Mouse (Mus musculus) bone marrow, adult 2 months (tissue): ENCODE measurements around the gene Glp2r. TPM values are rescaled to one million over a fixed set of nuclear protein-coding genes. Genes with fewer than 3 reads are reported as not detected.

Experiments used
- H3K27ac ChIP-seq: fragments of 200-500 bp; 2 replicates; pipeline ENCODE4 v1.5.1; 2012; ENCODE audit warnings: low read depth, mild to moderate bottlenecking, control low read depth, inconsistent platforms, low read length; ENCODE audit not compliant: control insufficient read depth, poor library complexity, insufficient read depth
- H3K4me1 ChIP-seq: fragments of 200-500 bp; 2 replicates; pipeline ENCODE4 v1.6.1; 2011; ENCODE audit warnings: low read length; ENCODE audit not compliant: control insufficient read depth, insufficient read depth
- H3K4me3 ChIP-seq: fragments of 200-500 bp; replicated peaks from 2 replicates; pipeline ENCODE3; 2011; ENCODE audit warnings: mild to moderate bottlenecking, low read depth, low read length, control low read depth; ENCODE audit not compliant: control insufficient read depth
- CTCF ChIP-seq: fragments of 200-500 bp; IDR thresholded peaks from 2 replicates; pipeline ENCODE4 v1.5.1; 2011; ENCODE audit warnings: low read length, control low read depth; ENCODE audit not compliant: control insufficient read depth, insufficient read depth
- POLR2A ChIP-seq: fragments of 200-500 bp; IDR thresholded peaks from 2 replicates; pipeline ENCODE4 v1.6.1; 2011; ENCODE audit warnings: low read depth, mild to moderate bottlenecking, control low read depth, low read length, borderline replicate concordance; ENCODE audit not compliant: control insufficient read depth
- WGBS: fragments of 180-500 bp; shearing (Covaris S2); methylation state at CpG from one replicate; pipeline ENCODE4 v1.1.7; 2018; 5-methylcytosine and 5-hydroxymethylcytosine counted together
- polyA plus RNA-seq: library from polyadenylated mRNA; stranded (reverse); fragments of >200 nt; gene quantifications from 2 replicates; pipeline ENCODE4 v1.2.4, GENCODE M21; 2011; ENCODE audit warnings: low replicate concordance; ENCODE audit not compliant: missing spikeins, insufficient read depth, insufficient read length

Glp2r gene
- polyA plus RNA-seq, 1 experiment = not detected

DNA sequence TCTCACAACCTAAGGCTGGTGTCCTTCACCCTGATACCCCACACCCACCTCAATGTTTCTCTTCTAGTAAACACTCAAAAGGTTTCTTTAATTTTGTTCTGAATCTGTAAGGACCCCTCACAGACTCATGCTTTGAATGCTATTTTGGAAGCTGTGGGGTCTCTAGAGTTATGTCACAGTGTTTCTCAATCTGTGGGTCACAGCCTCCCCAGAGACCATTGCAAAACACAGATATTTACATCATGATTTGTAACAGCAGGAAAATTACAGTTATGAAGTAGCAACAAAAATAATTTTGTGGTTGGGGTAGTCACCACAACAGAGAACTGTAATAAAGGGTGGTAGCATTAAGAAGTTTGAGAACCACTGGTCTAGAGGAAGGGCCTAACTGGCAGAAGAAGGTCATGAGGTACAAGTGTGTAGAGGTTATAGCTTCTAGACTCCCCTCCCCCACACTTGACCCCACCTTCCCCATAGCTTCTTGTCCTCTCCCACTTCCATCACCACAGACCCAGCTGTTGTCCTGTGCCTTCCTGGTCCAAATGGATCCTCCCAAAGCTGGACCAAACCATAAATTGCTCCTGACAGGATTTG lies 29.3 kb upstream of the Glp2r start:
- H3K27ac ChIP-seq = no peak overlapping the region
- no peaks in the 10 kb centered on the region; the same call in 1 of the 2 replicates for H3K4me1 ChIP-seq
- no peak overlapping the region for H3K4me3 ChIP-seq
- no peak for TF ChIP-seq CTCF
- TF ChIP-seq POLR2A = no peak

DNA sequence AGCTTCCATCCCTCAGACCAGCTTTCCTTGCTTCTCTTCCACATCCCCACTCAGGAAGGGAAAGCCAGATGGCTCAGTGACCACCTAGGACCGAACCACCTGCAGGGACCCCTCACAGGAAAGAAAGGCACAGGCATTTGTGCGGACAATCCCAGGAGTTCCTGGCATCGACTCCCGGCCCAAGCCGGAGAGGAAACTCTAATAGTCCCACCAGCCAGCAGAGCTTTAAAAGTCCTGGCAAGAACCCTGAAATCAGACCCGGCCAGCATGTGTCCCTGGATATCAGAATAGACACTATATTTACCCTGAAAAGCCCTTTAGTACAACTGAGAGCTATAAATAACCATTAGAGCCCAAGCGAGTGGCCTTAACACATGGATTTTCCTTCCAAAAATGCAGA lies 27.0 kb upstream of the Glp2r start, which contains the start of gene Dhrs7c:
Gene Dhrs7c (plus strand): TSS at position 257 of the 400 bp plus-strand sequence.
- TF ChIP-seq POLR2A (no peak), CTCF (no peak)
- WGBS = 85% methylated on average over 7 of the region's 7 CpGs
- no peak within 1 kb of the TSS for H3K4me3 ChIP-seq
- no peak within 1 kb of the TSS for H3K27ac ChIP-seq
- H3K4me1 ChIP-seq = no peaks in the 10 kb centered on the region; the same call in 1 of the 2 replicates

DNA sequence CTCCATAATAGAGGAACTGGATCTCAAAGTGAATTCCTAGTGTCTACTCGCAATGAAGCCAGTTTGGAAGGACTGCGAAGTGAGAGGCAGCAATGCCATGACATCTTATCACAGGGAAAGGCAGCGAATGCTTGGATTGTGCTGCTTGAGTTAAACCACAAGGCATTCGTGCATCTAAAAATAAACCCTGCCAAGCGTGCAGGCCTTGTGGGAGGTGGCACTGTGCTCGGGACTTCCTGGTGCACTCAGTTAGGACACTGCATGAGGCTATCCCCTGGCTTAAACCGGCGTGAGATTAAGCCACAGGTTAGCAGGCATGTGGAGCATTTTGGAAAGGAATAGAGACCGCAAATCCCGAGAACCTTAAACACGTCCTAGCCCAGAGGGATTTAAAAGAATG lies 19.2 kb upstream of the Glp2r start:
- no peak overlapping the region for H3K27ac ChIP-seq
- H3K4me3 ChIP-seq = no peak overlapping the region
- no peaks in the 10 kb centered on the region for H3K4me1 ChIP-seq
- TF ChIP-seq CTCF (no peak), POLR2A (no peak)
- WGBS = 32% methylated on average over 11 of the region's 11 CpGs

DNA sequence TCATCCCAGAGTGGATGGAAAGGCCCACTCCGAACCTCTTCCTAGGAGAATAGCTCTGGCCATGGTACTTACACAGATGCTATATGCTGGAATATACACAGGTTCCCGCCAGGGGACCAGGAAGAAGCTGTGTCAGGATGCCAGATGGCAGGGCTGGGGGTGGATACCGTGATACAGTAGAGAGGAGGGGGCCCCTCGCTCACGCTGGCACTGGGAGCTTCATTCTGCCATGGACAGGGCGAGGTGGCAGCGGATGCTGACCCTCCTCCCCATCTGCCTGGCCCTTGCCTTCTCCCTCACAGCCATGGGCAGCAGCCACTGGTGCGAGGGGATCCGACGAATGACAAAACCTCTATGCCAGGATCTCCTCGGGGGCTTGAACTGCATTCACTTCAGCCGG lies 3.4 kb upstream of the Glp2r start, which contains the start of gene Gsg1l2:
Gene Gsg1l2 (plus strand): TSS at position 230 of the 400 bp plus-strand sequence.
- Histone ChIP-seq H3K4me3 (no peak within 1 kb of the TSS), H3K27ac (no peak within 1 kb of the TSS), H3K4me1 (no peaks in the 10 kb centered on the region)
- TF ChIP-seq POLR2A (no peak), CTCF (no peak)
- 70% methylated on average over 12 of the region's 12 CpGs for WGBS

DNA sequence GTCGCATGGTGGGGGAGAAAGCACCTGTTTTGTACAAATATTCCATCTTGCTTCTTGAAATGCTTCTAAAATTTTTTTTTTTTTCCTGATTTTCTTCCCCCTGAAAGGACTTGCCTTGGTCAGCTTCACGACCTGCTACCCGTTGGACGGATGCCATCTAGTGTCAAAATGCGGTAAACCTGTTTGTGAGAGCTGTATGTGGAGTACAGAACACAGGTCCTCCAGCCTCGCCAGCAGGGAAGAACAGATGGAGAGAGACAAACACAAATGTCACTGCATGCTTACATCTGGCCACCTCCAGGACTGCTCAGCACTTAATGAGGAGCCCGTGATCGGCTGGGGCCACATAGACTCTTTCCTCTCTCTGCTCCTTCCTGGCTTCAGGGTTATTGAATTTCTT lies 1.6 kb upstream of the Glp2r start:
- Histone ChIP-seq H3K4me3 (no peak overlapping the region), H3K4me1 (no peaks in the 10 kb centered on the region), H3K27ac (no peak overlapping the region)
- peak; percentile 25; the same call in 1 of the 2 replicates for TF ChIP-seq CTCF
- no peak for TF ChIP-seq POLR2A
- WGBS = 10% methylated on average over 8 of the region's 8 CpGs

DNA sequence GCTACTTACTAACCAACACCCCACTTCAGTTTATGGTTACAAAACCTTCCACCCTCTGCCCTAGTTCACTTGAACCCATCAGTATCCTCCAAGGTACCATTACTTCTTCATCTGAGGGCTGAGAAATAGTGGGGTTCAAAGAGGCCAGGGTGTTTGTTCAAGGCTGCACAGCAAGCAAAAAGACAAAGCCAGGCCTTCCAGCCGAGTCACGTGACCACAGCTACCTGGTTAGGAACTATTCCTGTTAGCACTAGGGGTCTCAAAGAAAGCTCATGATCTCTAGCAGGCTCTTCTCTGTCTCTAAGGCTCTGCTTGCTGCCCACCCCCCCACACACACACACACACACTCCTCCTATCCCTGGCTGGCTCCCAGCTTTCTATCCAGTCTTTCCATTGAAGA lies 738 bp upstream of the Glp2r start:
- no peaks in the 10 kb centered on the region for H3K4me1 ChIP-seq
- no peak overlapping the region for H3K27ac ChIP-seq
- 68% methylated on average over 2 of the region's 2 CpGs for WGBS
- TF ChIP-seq CTCF = no peak
- TF ChIP-seq POLR2A = no peak
- no peak overlapping the region for H3K4me3 ChIP-seq

DNA sequence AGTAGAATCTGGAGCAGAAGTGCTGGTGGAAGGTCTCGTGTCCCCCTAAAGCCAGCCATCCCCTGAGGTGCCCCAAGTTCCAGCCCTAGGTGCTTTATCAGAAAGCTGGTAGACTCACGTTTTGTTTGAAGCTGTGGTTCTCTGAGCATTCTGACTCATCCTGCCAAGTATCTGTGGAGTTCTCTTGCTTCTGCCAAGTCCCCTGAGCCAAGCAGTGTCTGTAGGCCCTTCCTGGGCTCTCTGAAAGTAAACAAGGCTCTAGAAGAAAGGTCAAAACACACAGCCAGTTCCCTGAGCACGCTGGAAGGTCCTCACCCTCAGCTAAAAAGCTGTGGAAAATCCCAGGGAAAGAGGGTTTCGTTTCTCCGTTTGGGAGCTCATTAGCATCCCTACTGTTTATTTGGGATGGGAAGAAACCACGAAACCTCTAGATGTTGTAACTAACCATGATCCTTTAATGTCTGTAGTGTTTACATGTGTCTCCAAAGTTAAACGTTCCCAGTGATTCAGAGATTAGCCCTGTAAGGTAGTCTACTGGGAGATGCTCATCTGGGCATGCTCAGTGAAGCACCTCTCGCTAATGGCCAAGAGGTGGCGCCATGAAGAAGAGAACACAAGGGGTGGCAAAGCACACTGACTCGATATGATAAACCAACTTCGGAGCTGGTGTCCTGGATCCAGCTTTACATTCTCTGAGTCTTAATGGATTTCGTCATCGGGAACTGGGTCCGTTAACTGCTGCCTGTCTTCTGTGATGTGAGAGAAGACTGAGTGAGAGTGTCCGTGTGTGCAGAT lies 13.4 kb downstream of the Glp2r start:
- TF ChIP-seq CTCF (peak; percentile 28; the same call in 1 of the 2 replicates), POLR2A (no peak)
- H3K4me1 ChIP-seq = no peaks in the 10 kb centered on the region
- 60% methylated on average over 15 of the region's 15 CpGs for WGBS
- H3K4me3 ChIP-seq = no peak overlapping the region
- H3K27ac ChIP-seq = no peak overlapping the region

DNA sequence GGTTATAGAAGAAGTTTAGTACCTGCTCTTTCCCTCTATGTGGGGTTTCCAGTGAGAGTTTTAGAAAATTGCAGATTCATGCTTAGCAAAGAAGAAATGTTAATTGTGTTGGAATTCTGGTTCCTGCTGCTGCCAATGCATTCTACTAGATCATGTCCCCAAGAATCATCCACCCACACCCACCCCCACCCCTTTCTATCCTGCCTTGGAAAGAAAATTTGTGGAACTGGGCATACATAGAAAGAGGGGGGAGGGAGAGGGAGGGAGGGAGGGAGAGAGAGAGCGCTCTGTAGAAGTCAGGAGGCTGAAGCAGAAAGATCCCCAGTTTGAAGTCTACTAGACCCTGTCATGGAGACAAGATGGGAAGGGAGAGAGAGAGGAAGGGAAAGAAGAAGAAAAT lies 14.7 kb downstream of the Glp2r start:
- no peak for TF ChIP-seq POLR2A
- no peak for TF ChIP-seq CTCF
- H3K4me3 ChIP-seq = no peak overlapping the region

More for the DNA sequence above, 14.7 kb downstream of the Glp2r start:
- Histone ChIP-seq H3K27ac (no peak overlapping the region), H3K4me1 (no peaks in the 10 kb centered on the region)
- WGBS = 88% methylated on average over 1 of the region's 1 CpGs
